Mouse (Mus musculus) forebrain, embryonic 12.5 days (tissue): ENCODE measurements around the gene Tbc1d22a. TPM values are rescaled to one million over a fixed set of nuclear protein-coding genes. Genes with fewer than 3 reads are reported as not detected.
"Not testable (repeated sequence)": the region's sequence is repeated elsewhere in the genome, so short reads cannot be mapped to it uniquely, and the experiment has no call there.

Source experiments
- ATAC-seq: fragments of 200-750 bp; cut with Nextera tagmentation; 2 replicates; pipeline ENCODE4 v1.8.0; 2017; ENCODE audit warnings: moderate TSS enrichment; ENCODE audit not compliant: low FRiP score
- H3K27ac ChIP-seq: fragments of 300-500 bp; sonication (generic); 2 replicates; pipeline ENCODE4 v1.5.1; 2016; ENCODE audit warnings: mild to moderate bottlenecking
- H3K27me3 ChIP-seq: fragments of 300-500 bp; sonication (generic); 2 replicates; pipeline ENCODE4 v1.6.1; 2016; ENCODE audit warnings: mild to moderate bottlenecking
- H3K36me3 ChIP-seq: fragments of 300-500 bp; sonication (generic); replicated peaks from 2 replicates; pipeline ENCODE4 v1.6.1; 2016; ENCODE audit warnings: mild to moderate bottlenecking
- H3K4me1 ChIP-seq: fragments of 300-500 bp; sonication (generic); 2 replicates; pipeline ENCODE4 v1.6.1; 2016
- H3K4me2 ChIP-seq: fragments of 300-500 bp; sonication (generic); 2 replicates; pipeline ENCODE4 v1.6.1; 2016; ENCODE audit warnings: mild to moderate bottlenecking, moderate library complexity
- H3K4me3 ChIP-seq: fragments of 300-500 bp; sonication (generic); replicated peaks from 2 replicates; pipeline ENCODE4 v1.5.1; 2016; ENCODE audit warnings: mild to moderate bottlenecking
- H3K9ac ChIP-seq: fragments of 300-500 bp; sonication (generic); 2 replicates; pipeline ENCODE4 v1.6.1; 2016; ENCODE audit warnings: mild to moderate bottlenecking
- H3K9me3 ChIP-seq: fragments of 300-500 bp; sonication (generic); 2 replicates; pipeline ENCODE4 v1.6.1; 2016
- WGBS: fragments of 180-500 bp; shearing (Covaris S2); methylation state at CpG from one replicate; pipeline ENCODE4 v1.1.7; 2016; 5-methylcytosine and 5-hydroxymethylcytosine counted together
- polyA plus RNA-seq: library from polyadenylated mRNA; unstranded; fragments of >200 nt; fragmentation: Nextera tagmentation; extraction: Ambion mirVana; gene quantifications from 2 replicates; pipeline ENCODE4 v1.2.1, GENCODE M21; 2016

Gene Tbc1d22a
- polyA plus RNA-seq, 1 experiment from 2014 or later = 9.1 TPM

DNA sequence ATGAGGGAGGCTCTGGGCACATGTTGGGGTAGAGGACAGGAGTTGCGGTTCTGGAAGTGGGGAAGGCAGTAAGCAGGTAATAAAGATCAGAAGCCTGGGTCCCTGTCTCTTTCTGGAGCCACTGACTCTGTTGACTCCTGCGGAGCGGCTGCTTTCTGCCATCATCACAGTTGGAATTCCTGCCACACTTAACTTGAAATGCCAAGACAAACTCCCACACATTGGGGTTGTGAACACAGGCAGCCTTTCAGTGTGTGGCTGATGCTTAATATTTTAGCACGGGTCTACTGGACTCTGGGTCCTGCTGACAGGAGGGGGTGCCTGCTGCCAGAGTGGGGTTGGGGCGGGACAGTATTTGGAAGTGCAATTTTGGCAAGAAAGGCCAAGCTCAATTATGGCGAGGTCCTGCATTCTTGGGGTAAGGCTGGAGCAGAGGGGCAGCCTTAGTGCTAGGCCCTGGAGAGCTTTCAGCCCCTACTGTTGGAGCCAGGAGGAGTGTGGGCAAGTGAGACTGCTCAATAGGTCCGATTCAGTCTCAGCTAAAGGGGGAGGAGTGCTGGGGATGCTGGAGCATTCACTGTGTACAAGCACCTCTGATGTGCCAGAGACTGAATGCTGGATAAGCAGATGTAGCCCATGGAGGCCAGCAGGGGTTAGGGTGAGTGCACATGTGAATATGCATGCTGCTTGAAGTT is 5.4 kb downstream of the Tbc1d22a start:
- no peaks in the 10 kb centered on the region for H3K9me3 ChIP-seq
- H3K4me3 ChIP-seq = no peak overlapping the region
- no peak overlapping the region for H3K4me2 ChIP-seq
- no peaks in the 10 kb centered on the region for H3K36me3 ChIP-seq
- no peak for ATAC-seq
- H3K4me1 ChIP-seq = peaks cover 7% of the 10 kb centered on the region
- H3K27me3 ChIP-seq = no peaks in the 10 kb centered on the region
- 82% methylated on average over 7 of the region's 7 CpGs for WGBS
- H3K27ac ChIP-seq = no peak overlapping the region
- H3K9ac ChIP-seq = no peak overlapping the region

DNA sequence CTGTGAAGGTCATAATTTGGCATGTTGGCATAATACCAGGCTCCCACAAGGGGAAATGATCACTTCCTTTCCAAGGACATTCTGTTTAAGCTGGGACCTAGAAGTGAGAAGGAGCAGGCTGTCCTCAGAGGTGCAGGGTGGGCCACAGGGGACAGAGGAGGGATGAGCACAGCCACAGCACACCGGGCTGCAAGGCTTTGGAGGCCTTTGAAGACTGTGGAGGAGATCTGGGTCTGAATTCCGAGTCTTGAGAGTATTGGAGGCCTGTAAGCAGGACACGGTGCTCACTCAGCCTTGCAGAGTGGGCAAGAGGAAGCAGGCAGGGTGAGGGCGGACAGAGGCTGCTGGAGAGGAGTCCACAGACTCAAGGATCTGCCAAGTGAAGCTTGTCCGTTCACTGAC is 6.0 kb downstream of the Tbc1d22a start:
- no peak overlapping the region for H3K4me3 ChIP-seq
- H3K9me3 ChIP-seq = no peaks in the 10 kb centered on the region
- no peaks in the 10 kb centered on the region for H3K36me3 ChIP-seq
- no peak overlapping the region for H3K4me2 ChIP-seq
- no peaks in the 10 kb centered on the region for H3K27me3 ChIP-seq
- ATAC-seq = no peak
- no peak overlapping the region for H3K9ac ChIP-seq
- peaks cover 2% of the 10 kb centered on the region; the same call in 1 of the 2 replicates for H3K4me1 ChIP-seq
- WGBS = 85% methylated on average over 5 of the region's 5 CpGs
- H3K27ac ChIP-seq = no peak overlapping the region

DNA sequence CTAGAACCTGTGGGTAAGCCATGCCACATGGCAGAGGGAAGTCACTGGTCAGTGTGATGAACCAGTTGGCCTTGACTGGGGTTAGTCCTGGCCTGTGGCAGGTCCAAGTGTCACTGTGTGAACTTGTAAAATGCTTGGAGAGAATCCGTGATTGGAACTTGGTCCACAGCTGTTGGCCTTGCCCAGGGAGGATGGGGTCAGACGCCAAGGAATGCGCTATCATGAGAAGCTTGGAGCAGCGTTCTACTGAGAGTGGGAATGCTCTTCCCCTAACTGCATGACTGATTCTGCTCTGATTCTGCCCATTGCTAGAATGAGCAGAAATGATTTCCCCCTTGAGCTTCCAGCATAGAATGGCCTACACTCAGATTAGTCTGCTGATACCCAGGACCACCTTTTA is 6.5 kb downstream of the Tbc1d22a start:
- H3K4me2 ChIP-seq = no peak overlapping the region
- no peaks in the 10 kb centered on the region for H3K9me3 ChIP-seq
- no peaks in the 10 kb centered on the region for H3K4me1 ChIP-seq
- ATAC-seq = no peak
- no peak overlapping the region for H3K4me3 ChIP-seq
- no peaks in the 10 kb centered on the region for H3K36me3 ChIP-seq
- no peaks in the 10 kb centered on the region for H3K27me3 ChIP-seq
- no peak overlapping the region for H3K9ac ChIP-seq
- no peak overlapping the region for H3K27ac ChIP-seq
- 89% methylated on average over 4 of the region's 4 CpGs for WGBS

DNA sequence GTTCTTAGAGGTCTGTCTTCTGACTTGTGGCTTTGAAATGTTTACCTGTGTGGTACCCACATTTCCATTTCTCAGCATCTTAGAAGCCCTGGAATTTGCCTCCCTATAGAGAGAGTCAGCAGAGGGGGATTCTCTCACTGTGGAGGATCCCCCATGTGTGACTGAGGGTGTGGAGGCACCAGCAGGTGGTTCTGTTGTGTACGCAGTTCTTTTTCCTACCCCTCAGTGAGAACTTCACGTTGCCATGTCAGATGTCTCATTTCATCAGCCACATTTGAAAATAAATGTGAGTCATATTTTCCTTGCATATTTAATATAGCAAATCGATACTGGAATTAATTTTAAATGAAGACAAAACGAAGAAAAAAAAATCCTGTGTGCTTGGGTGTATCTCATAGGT is 7.1 kb downstream of the Tbc1d22a start:
- no peak overlapping the region for H3K27ac ChIP-seq
- ATAC-seq = no peak
- no peaks in the 10 kb centered on the region for H3K36me3 ChIP-seq
- H3K9ac ChIP-seq = no peak overlapping the region
- H3K4me3 ChIP-seq = no peak overlapping the region
- H3K27me3 ChIP-seq = no peaks in the 10 kb centered on the region
- no peaks in the 10 kb centered on the region for H3K9me3 ChIP-seq
- WGBS = 88% methylated on average over 4 of the region's 4 CpGs
- no peak overlapping the region for H3K4me2 ChIP-seq
- no peaks in the 10 kb centered on the region for H3K4me1 ChIP-seq

DNA sequence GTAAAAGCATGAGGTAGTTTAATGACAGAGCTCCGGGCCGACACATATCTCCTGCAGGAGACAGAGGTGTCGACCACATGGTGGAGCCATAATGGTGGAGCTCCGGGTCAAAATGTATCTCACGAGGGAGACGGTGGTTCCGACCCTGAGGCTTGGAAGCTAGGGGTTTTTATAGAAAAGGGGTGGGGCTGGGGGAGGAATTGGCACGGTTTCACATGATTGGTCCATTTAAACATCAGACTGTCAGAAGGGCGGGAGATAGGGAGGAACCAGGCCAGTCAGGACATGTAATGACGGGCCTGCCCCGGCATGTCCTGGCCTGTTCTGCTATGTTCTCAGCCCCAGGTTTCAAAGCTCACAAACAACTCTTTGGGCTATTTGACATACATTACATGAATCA is 7.6 kb downstream of the Tbc1d22a start:
- H3K9me3 ChIP-seq, H3K4me2 ChIP-seq, H3K27me3 ChIP-seq, H3K9ac ChIP-seq, ATAC-seq, H3K4me3 ChIP-seq, H3K36me3 ChIP-seq, H3K27ac ChIP-seq, H3K4me1 ChIP-seq: not testable (repeated sequence)
- WGBS = 88% methylated on average over 11 of the region's 11 CpGs

DNA sequence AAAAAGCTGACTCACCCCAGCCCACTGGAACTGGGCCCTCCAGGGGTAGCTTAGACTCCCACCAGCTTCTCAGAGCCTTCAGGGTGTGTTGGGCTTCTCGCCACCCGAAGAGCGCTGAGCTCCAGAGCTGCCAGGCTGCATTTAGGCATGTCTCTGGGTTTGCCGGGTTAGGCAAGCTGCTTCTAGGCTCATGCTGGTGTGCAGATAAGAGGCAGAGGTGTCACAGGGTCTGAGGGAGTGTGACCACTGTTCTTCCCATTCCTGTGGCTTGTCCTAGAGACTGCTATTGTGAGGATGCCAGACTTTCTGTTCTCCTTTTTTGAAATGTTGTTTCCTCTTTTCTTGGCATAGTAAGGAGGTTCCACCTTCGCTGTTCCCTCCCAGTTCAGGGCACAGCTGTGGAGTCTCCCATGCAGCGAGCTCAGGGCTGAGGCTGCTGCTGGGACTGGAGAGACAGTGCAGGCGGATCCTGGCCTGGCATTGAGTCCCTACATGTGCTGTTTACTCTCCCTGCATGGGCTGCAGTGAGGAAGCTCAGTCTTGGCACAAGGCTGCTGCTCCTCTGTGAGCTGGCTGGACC is 10.8 kb downstream of the Tbc1d22a start:
- H3K9me3 ChIP-seq = no peaks in the 10 kb centered on the region
- 89% methylated on average over 7 of the region's 7 CpGs for WGBS

DNA sequence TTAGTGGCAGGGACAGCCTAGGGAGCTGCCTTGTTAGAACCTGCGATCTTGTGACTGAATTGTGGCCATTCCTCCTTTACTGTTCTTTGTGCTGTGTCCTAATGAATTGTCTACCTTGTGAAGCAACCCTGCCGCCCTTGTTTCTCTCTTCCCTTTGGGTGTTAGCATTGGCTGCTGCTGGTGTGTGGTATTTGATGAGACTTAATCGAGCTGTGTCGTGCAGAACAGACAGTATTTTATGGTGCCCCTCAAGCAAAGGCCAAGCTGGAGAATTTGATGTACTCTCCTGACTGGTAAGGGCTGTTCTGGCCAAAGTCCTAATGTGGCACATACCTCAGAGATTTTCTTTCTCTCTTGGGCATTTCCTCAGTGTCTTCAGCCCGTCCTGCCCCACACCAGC is 12.0 kb downstream of the Tbc1d22a start:
- H3K4me1 ChIP-seq = no peaks in the 10 kb centered on the region; the same call in 1 of the 2 replicates
- ATAC-seq = no peak
- no peak overlapping the region for H3K27ac ChIP-seq
- no peak overlapping the region for H3K4me3 ChIP-seq
- H3K27me3 ChIP-seq = no peaks in the 10 kb centered on the region
- 92% methylated on average over 5 of the region's 5 CpGs for WGBS
- no peak overlapping the region for H3K4me2 ChIP-seq
- no peaks in the 10 kb centered on the region for H3K36me3 ChIP-seq
- no peak overlapping the region for H3K9ac ChIP-seq
- no peaks in the 10 kb centered on the region for H3K9me3 ChIP-seq

More for the DNA sequence above, 10.8 kb downstream of the Tbc1d22a start:
- Histone ChIP-seq H3K4me3 (no peak overlapping the region), H3K36me3 (no peaks in the 10 kb centered on the region), H3K9ac (no peak overlapping the region), H3K4me1 (no peaks in the 10 kb centered on the region), H3K4me2 (no peak overlapping the region), H3K27me3 (no peaks in the 10 kb centered on the region), H3K27ac (no peak overlapping the region)
- ATAC-seq = no peak

DNA sequence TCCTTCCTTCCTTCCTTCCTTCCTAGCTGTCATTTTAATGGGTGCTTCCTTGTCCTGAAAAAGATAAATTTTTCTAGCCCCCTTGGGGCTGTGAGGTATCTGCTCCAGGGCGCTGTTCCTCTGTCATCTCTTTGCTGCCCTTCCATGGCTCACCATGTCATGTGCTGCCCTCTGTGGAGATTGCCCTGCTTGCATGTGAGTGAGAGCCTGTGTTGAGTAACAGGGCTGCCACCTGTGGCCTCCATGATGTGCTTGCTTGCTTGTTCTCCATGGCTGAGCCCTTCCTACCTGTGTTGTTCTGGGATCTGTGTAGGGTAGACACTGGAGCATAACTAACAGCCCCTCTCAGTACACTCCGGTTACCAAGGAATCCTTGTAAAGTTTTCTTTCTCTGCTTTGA is 12.7 kb downstream of the Tbc1d22a start:
- Histone ChIP-seq H3K4me3 (no peak overlapping the region), H3K27ac (no peak overlapping the region), H3K9ac (no peak overlapping the region), H3K36me3 (no peaks in the 10 kb centered on the region), H3K27me3 (no peaks in the 10 kb centered on the region), H3K4me1 (no peaks in the 10 kb centered on the region; the same call in 1 of the 2 replicates), H3K4me2 (no peak overlapping the region), H3K9me3 (no peaks in the 10 kb centered on the region)
- no peak for ATAC-seq
- 80% methylated on average over 2 of the region's 2 CpGs for WGBS

DNA sequence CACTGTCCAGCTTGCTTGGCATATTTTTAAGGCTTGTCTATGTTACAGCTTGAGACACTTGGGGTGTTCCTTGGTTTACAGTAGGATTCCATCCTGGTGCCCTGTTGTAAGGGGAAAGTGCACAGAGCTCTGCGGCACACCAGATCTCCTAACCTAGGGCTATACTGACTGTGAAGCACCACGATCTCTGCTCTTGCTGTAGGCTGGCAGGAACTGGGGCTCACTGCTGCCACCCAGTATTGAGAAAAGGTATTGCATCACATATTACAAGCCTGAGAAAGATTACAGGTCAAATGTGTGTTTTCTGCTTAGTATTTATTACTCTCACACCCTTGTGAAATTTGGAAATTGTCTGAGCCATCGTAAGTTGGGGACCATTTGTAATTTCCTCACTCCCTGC is 13.9 kb downstream of the Tbc1d22a start:
- H3K27me3 ChIP-seq = no peaks in the 10 kb centered on the region
- H3K9me3 ChIP-seq = no peaks in the 10 kb centered on the region
- H3K9ac ChIP-seq = no peak overlapping the region
- H3K4me2 ChIP-seq = no peak overlapping the region
- H3K4me3 ChIP-seq = no peak overlapping the region
- no peak overlapping the region for H3K27ac ChIP-seq
- 46% methylated on average over 3 of the region's 3 CpGs for WGBS
- ATAC-seq = no peak
- H3K4me1 ChIP-seq = peaks cover 2% of the 10 kb centered on the region; the same call in 1 of the 2 replicates
- no peaks in the 10 kb centered on the region for H3K36me3 ChIP-seq

DNA sequence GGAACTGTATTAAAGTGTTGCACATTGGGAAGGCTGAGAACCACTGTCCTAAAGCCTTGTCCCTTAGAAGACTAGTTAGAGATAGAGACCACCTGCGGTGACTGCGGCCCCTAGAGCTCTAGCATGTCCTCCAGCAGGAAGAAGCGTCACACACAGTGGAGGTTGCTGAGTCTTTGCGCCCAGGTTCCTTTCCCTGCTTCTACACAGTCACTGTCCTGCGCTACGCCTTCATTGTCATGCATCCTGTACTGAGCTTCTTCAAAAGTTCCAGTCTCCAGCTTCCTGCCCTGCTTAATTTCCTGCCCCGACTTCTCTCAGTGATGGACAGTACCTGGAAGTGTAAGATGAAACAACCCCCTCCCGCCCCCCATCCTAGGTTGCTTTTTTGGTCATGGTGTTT is 14.8 kb downstream of the Tbc1d22a start:
- ATAC-seq = no peak
- 87% methylated on average over 8 of the region's 8 CpGs for WGBS
- Histone ChIP-seq H3K4me1 (peaks cover 2% of the 10 kb centered on the region; the same call in 1 of the 2 replicates), H3K27me3 (no peaks in the 10 kb centered on the region), H3K36me3 (no peaks in the 10 kb centered on the region), H3K4me3 (no peak overlapping the region), H3K9ac (no peak overlapping the region), H3K4me2 (no peak overlapping the region), H3K9me3 (no peaks in the 10 kb centered on the region), H3K27ac (no peak overlapping the region)

DNA sequence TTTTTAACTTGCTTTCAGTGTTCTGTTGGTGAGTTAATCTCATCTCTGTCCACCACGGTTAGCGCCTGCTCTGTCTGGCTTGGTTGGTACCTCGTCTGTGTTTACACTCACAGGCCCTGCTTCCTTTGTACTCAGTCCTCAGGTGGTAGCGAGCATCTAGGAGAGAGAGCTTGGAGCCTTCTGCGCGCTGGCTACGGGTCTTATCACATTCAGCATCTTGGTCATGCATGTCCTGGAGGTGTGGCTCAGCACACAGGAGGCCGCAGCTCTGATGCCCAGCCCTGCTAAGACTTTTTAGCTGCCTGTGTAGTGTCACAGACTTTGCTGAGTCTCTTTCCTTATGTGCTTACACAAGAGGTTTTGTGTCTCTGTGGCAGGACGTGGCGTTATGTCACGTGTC is 15.4 kb downstream of the Tbc1d22a start:
- Histone ChIP-seq H3K36me3 (no peaks in the 10 kb centered on the region), H3K4me2 (no peak overlapping the region), H3K9me3 (no peaks in the 10 kb centered on the region), H3K27me3 (no peaks in the 10 kb centered on the region), H3K4me3 (no peak overlapping the region), H3K9ac (no peak overlapping the region), H3K4me1 (peaks cover 2% of the 10 kb centered on the region; the same call in 1 of the 2 replicates), H3K27ac (no peak overlapping the region)
- ATAC-seq = no peak
- 82% methylated on average over 11 of the region's 11 CpGs for WGBS

DNA sequence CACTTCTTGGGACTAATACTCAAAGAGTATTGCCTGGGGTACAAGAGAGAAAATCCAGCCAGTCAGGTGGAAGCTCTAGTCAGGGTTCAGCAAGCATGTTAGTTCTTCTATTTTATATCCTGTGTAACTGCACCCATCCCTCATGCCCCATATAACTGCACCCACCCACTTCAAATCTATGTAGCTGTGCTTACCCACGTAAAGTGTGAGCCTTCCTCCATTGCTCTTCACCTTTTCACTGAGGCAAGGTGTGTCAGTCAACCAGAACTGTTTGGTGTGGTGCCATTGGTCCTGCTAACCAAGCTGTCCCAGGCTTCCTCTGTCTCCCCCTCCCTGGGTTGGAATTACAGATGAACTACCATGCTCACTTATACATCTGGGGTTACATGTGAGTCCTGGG is 16.9 kb downstream of the Tbc1d22a start:
- H3K9me3 ChIP-seq = no peaks in the 10 kb centered on the region
- H3K36me3 ChIP-seq = peaks cover 6% of the 10 kb centered on the region
- peaks cover 2% of the 10 kb centered on the region; the same call in 1 of the 2 replicates for H3K4me1 ChIP-seq
- 81% methylated on average over 1 of the region's 1 CpGs for WGBS
- H3K4me2 ChIP-seq = no peak overlapping the region
- no peak overlapping the region for H3K4me3 ChIP-seq
- ATAC-seq = no peak
- H3K27ac ChIP-seq = no peak overlapping the region
- no peak overlapping the region for H3K9ac ChIP-seq
- H3K27me3 ChIP-seq = no peaks in the 10 kb centered on the region
